ENCODE assay signal across 10 mouse cellular contexts in the genomic region with DNA sequence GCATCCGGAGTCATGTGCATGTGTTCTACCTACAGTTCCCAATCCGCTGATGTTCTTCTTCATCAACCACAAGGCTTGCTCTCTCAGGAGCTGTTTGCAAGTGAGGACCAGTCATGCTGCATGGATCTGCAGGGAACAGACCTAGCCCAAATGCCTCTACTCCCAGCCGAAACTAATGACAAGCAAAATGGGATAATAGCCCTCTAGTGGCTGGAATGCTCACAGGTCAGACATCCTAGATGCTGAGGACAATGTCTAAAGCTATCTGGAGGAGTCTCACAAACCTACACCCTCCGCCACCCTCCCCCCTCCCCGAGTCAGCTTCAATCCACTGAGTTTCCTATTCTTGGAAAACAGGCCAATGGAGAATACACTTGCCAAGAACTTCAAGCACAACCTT.
DNase-seq lines count a peak whose midpoint lies in the region; ATAC-seq lines count a peak whose summit lies in the region.
"Had no signal": no experiment of that assay in that cellular context is flagged by ENCODE, and none has a peak within 500 bp of the region (broad histone marks: within the 10 kb centered on the region; RNA-seq: fewer than 3 reads in every experiment).

No protein-coding gene starts in this region.

- ATAC-seq in CD4-positive, CD25-positive, alpha-beta regulatory T cell, adult 4 months, result no peak

- intact Hi-C loops in heart, postnatal 10 days (cut with DNase I), result no loop called here
- intact Hi-C loops in heart, postnatal 36 days (cut with DNase I), result no loop called here

- DNase-seq in heart, postnatal 10 days, result peak; percentile 16 to 31
- no peak for DNase-seq in heart, postnatal 36 days
- DNase-seq in urinary bladder, postnatal 14 days (ENCODE audit: low spot score), result peak; percentile 8
- DNase-seq in urinary bladder, adult 2 months (ENCODE audit: low spot score), result no peak
- DNase-seq in kidney, postnatal 36 days, result peak; percentile 7 to 21
- DNase-seq in testis, postnatal 10 days (ENCODE audit: low spot score), result no peak
- no peak for DNase-seq in right cerebral cortex, adult 18-20 months
- DNase-seq: cerebellum, adult 11-12 months; thymus, postnatal 36 days had no signal

Comparison
In these comparisons a context has a peak if more than half of its experiments do, and no peak if none do; other contexts are left out.
1. DNase-seq: peak in heart, postnatal 10 days (2 of 2), urinary bladder, postnatal 14 days (single experiment) and kidney, postnatal 36 days (2 of 2); none in heart, postnatal 36 days (0 of 2), urinary bladder, adult 2 months (single experiment), testis, postnatal 10 days (single experiment) and right cerebral cortex, adult 18-20 months (single experiment).